Mouse (Mus musculus): ENCODE data around the gene Tlr9.

Gene Tlr9

GRCm38 (mm10) chr9:106231816-106232215 lies 9.4 kb downstream of the Tlr9 start:
- no peak for DNase-seq (ENCODE audit: low read depth, low spot score)

GRCm38 (mm10) chr9:106232956-106233355 lies 10.6 kb downstream of the Tlr9 start:
- no peak for DNase-seq (ENCODE audit: low read depth, low spot score)

- DNase-seq (ENCODE audit: low read depth, low spot score) = no peak
Observed at GRCm38 (mm10) chr9:106233953-106234352, 11.6 kb downstream of the Tlr9 start.

GRCm38 (mm10) chr9:106235194-106235830 lies 12.9 kb downstream of the Tlr9 start:
- no peak for DNase-seq (ENCODE audit: low read depth, low spot score)

- DNase-seq (ENCODE audit: low read depth, low spot score) = no peak
Observed at GRCm38 (mm10) chr9:106236156-106236817, 13.9 kb downstream of the Tlr9 start.

- DNase-seq (ENCODE audit: low read depth, low spot score) = no peak
Observed at GRCm38 (mm10) chr9:106236818-106237211, 14.4 kb downstream of the Tlr9 start.

GRCm38 (mm10) chr9:106237401-106237800 lies 15.0 kb downstream of the Tlr9 start:
- DNase-seq (ENCODE audit: low read depth, low spot score) = no peak

GRCm38 (mm10) chr9:106237878-106238277 lies 15.5 kb downstream of the Tlr9 start:
- DNase-seq (ENCODE audit: low read depth, low spot score) = no peak

- DNase-seq (ENCODE audit: low read depth, low spot score) = peak; percentile 34
Observed at GRCm38 (mm10) chr9:106241541-106242164, 19.3 kb downstream of the Tlr9 start.

- DNase-seq (ENCODE audit: low read depth, low spot score) = no peak
Observed at GRCm38 (mm10) chr9:106242813-106243488, 20.6 kb downstream of the Tlr9 start.

- no peak for DNase-seq (ENCODE audit: low read depth, low spot score)
Observed at GRCm38 (mm10) chr9:106249550-106249949, 27.2 kb downstream of the Tlr9 start.

- DNase-seq (ENCODE audit: low read depth, low spot score) = peak; percentile 37
Observed at GRCm38 (mm10) chr9:106250245-106250644, 27.8 kb downstream of the Tlr9 start.

GRCm38 (mm10) chr9:106251066-106251465 lies 28.7 kb downstream of the Tlr9 start:
- DNase-seq (ENCODE audit: low read depth, low spot score) = no peak

GRCm38 (mm10) chr9:106254001-106254400 lies 31.6 kb downstream of the Tlr9 start:
- DNase-seq (ENCODE audit: low read depth, low spot score) = no peak

- no peak for DNase-seq (ENCODE audit: low read depth, low spot score)
Observed at GRCm38 (mm10) chr9:106258412-106258811, 36.0 kb downstream of the Tlr9 start.

- DNase-seq (ENCODE audit: low read depth, low spot score) = peak; percentile 56
Observed at GRCm38 (mm10) chr9:106258990-106259389, 36.6 kb downstream of the Tlr9 start.

GRCm38 (mm10) chr9:106261058-106261457 lies 38.7 kb downstream of the Tlr9 start:
- DNase-seq (ENCODE audit: low read depth, low spot score) = no peak

GRCm38 (mm10) chr9:106261491-106261890 lies 39.1 kb downstream of the Tlr9 start:
- DNase-seq (ENCODE audit: low read depth, low spot score) = no peak

- no peak for DNase-seq (ENCODE audit: low read depth, low spot score)
Observed at GRCm38 (mm10) chr9:106262075-106262474, 39.7 kb downstream of the Tlr9 start.

GRCm38 (mm10) chr9:106263381-106263924 lies 41.1 kb downstream of the Tlr9 start:
- DNase-seq (ENCODE audit: low read depth, low spot score) = no peak

GRCm38 (mm10) chr9:106265358-106266075 lies 43.1 kb downstream of the Tlr9 start:
- no peak for DNase-seq (ENCODE audit: low read depth, low spot score)
